Mouse (Mus musculus) liver, adult 2 months (tissue): Measurements from ENCODE around the gene Sncb. TPM values are rescaled to one million over a fixed set of nuclear protein-coding genes. Genes with fewer than 3 reads are reported as not detected.

Source experiments
- DNase-seq: peaks from one replicate; pipeline ENCODE4 v3.0.0-alpha.2; 2011; ENCODE audit warnings: low read depth, low spot score; ENCODE audit errors: extremely low read depth
- H3K27ac ChIP-seq: fragments of 200-500 bp; replicated peaks from 2 replicates; pipeline ENCODE4 v1.5.1; 2012; ENCODE audit warnings: low read depth, mild to moderate bottlenecking, control low read depth, inconsistent platforms, low read length; ENCODE audit not compliant: insufficient read depth
- H3K27me3 ChIP-seq: fragments of 200-500 bp; 2 replicates; pipeline ENCODE4 v1.6.1; 2012; ENCODE audit warnings: mild to moderate bottlenecking, moderate library complexity, low read length, inconsistent platforms; ENCODE audit not compliant: control insufficient read depth, insufficient read depth
- H3K36me3 ChIP-seq: fragments of 200-500 bp; 2 replicates; pipeline ENCODE4 v1.6.1; 2012; ENCODE audit warnings: low read length, inconsistent platforms; ENCODE audit not compliant: control insufficient read depth, insufficient read depth
- H3K4me1 ChIP-seq: fragments of 200-500 bp; 2 replicates; pipeline ENCODE4 v1.6.1; 2011; ENCODE audit warnings: low read length; ENCODE audit not compliant: control insufficient read depth, insufficient read depth
- H3K4me3 ChIP-seq: fragments of 200-500 bp; 2 replicates; pipeline ENCODE4 v1.5.1; 2011; ENCODE audit warnings: low read depth, mild to moderate bottlenecking, control low read depth, low read length, moderate library complexity; ENCODE audit not compliant: insufficient read depth
- H3K79me2 ChIP-seq: fragments of 200-500 bp; 2 replicates; pipeline ENCODE4 v1.6.1; 2012; ENCODE audit warnings: inconsistent platforms, mild to moderate bottlenecking, low read length, moderate library complexity; ENCODE audit not compliant: control insufficient read depth, insufficient read depth
- H3K9ac ChIP-seq: fragments of 200-500 bp; 2 replicates; pipeline ENCODE4 v1.6.1; 2012; ENCODE audit warnings: low read depth, mild to moderate bottlenecking, control low read depth, inconsistent platforms, low read length
- CTCF ChIP-seq: fragments of 200-500 bp; IDR thresholded peaks from 2 replicates; pipeline ENCODE4 v1.5.1; 2011; ENCODE audit warnings: low read depth, low read length, control low read depth
- POLR2A ChIP-seq: fragments of 200-500 bp; IDR thresholded peaks from 2 replicates; pipeline ENCODE4 v1.6.1; 2011; ENCODE audit warnings: low read length, control low read depth; ENCODE audit not compliant: insufficient read depth; ENCODE audit errors: extremely low read depth
- WGBS: fragments of 180-500 bp; shearing (Covaris S2); methylation state at CpG from one replicate; pipeline ENCODE4 v1.1.7; 2018; 5-methylcytosine and 5-hydroxymethylcytosine counted together
- polyA plus RNA-seq: library from polyadenylated mRNA; depleted of rRNA; stranded (reverse); fragments of >200 nt; gene quantifications from 2 replicates; pipeline ENCODE4 v1.2.3, GENCODE M21; 2012
- total RNA-seq: library from RNA; depleted of rRNA; stranded (reverse); fragments of >200 nt; gene quantifications from 2 replicates; pipeline ENCODE4 v1.2.3, GENCODE M21; 2014

Sncb gene
- total and polyA plus RNA-seq, 2 experiments: not detected

GRCm38 (mm10) chr13:54783698-54784097 is 17.3 kb upstream of the Sncb start, which contains the start of gene Eif4e1b:
TSS of gene Eif4e1b (plus strand) at chr13:54783998.
- Histone ChIP-seq H3K79me2 (no peaks in the 10 kb centered on the region), H3K4me1 (no peaks in the 10 kb centered on the region), H3K9ac (no peak within 1 kb of the TSS), H3K27ac (no peak within 1 kb of the TSS), H3K27me3 (no peaks in the 10 kb centered on the region), H3K4me3 (no peak within 1 kb of the TSS), H3K36me3 (no peaks in the 10 kb centered on the region)
- no peak for TF ChIP-seq POLR2A
- no peak for TF ChIP-seq CTCF
- 84% methylated on average over 4 of the region's 4 CpGs for WGBS
- no peak for DNase-seq

- TF ChIP-seq POLR2A (no peak), CTCF (no peak)
- H3K79me2 ChIP-seq: no peaks in the 10 kb centered on the region
- H3K27ac ChIP-seq: no peak overlapping the region
- no peak for DNase-seq
- no peaks in the 10 kb centered on the region for H3K36me3 ChIP-seq
- no peak overlapping the region for H3K4me3 ChIP-seq
- no peak overlapping the region for H3K9ac ChIP-seq
- no peaks in the 10 kb centered on the region for H3K4me1 ChIP-seq
- 50% methylated on average over 2 of the region's 2 CpGs for WGBS
- H3K27me3 ChIP-seq: no peaks in the 10 kb centered on the region
Measured at GRCm38 (mm10) chr13:54783235-54783634, 16.8 kb upstream of the Sncb start.

- TF ChIP-seq POLR2A (no peak), CTCF (no peak)
- H3K79me2 ChIP-seq: no peaks in the 10 kb centered on the region
- H3K4me3 ChIP-seq: no peak overlapping the region
- 79% methylated on average over 3 of the region's 3 CpGs for WGBS
- H3K36me3 ChIP-seq: no peaks in the 10 kb centered on the region
- no peak overlapping the region for H3K27ac ChIP-seq
- H3K27me3 ChIP-seq: no peaks in the 10 kb centered on the region
- no peak for DNase-seq
- no peaks in the 10 kb centered on the region for H3K4me1 ChIP-seq
- no peak overlapping the region for H3K9ac ChIP-seq
Measured at GRCm38 (mm10) chr13:54781086-54781485, 14.7 kb upstream of the Sncb start.

GRCm38 (mm10) chr13:54780592-54780991 is 14.2 kb upstream of the Sncb start:
- H3K36me3 ChIP-seq: no peaks in the 10 kb centered on the region
- H3K79me2 ChIP-seq: no peaks in the 10 kb centered on the region
- H3K27me3 ChIP-seq: no peaks in the 10 kb centered on the region
- H3K4me3 ChIP-seq: no peak overlapping the region
- H3K27ac ChIP-seq: no peak overlapping the region
- TF ChIP-seq CTCF (no peak), POLR2A (no peak)
- H3K4me1 ChIP-seq: no peaks in the 10 kb centered on the region
- WGBS: 84% methylated on average over 3 of the region's 3 CpGs
- no peak overlapping the region for H3K9ac ChIP-seq
- no peak for DNase-seq

GRCm38 (mm10) chr13:54767012-54767411 is 617 bp upstream of the Sncb start:
- Histone ChIP-seq H3K36me3 (no peaks in the 10 kb centered on the region), H3K27ac (no peak overlapping the region), H3K27me3 (peaks cover 17% of the 10 kb centered on the region), H3K4me1 (no peaks in the 10 kb centered on the region), H3K4me3 (no peak overlapping the region), H3K79me2 (no peaks in the 10 kb centered on the region), H3K9ac (no peak overlapping the region)
- no peak for TF ChIP-seq POLR2A
- TF ChIP-seq CTCF: no peak
- DNase-seq: no peak
- WGBS: 76% methylated on average over 4 of the region's 4 CpGs

- peaks cover 17% of the 10 kb centered on the region for H3K27me3 ChIP-seq
- WGBS: 7% methylated on average over 44 of the region's 44 CpGs
- TF ChIP-seq CTCF: no peak
- TF ChIP-seq POLR2A: no peak
- no peak for DNase-seq
- no peak overlapping the region for H3K9ac ChIP-seq
- no peaks in the 10 kb centered on the region for H3K79me2 ChIP-seq
- no peaks in the 10 kb centered on the region for H3K36me3 ChIP-seq
- H3K4me1 ChIP-seq: no peaks in the 10 kb centered on the region
- no peak overlapping the region for H3K4me3 ChIP-seq
- H3K27ac ChIP-seq: no peak overlapping the region
Measured at GRCm38 (mm10) chr13:54765281-54766191, 859 bp downstream of the Sncb start.
